Mouse (Mus musculus) MEL (cell line): ENCODE results near the gene Slco2b1.

Experiments
- CHD2 ChIP-seq: IDR thresholded peaks from 2 replicates; pipeline ENCODE4 v1.6.1; 2011; ENCODE audit warnings: low read length, improper control_type of control experiment
- CTCF ChIP-seq, 3 experiments: IDR thresholded peaks in 2 of 3; conservative IDR thresholded peaks in 1 of 3; 2 replicates each; pipeline ENCODE4 v1.5.1; 2011 to 2012; ENCODE audit warnings: low read length in 3 of 3, low read depth in 2 of 3, mild to moderate bottlenecking in 2 of 3, improper control_type of control experiment in 1 of 3, inconsistent platforms in 1 of 3, mixed read lengths in 1 of 3, moderate library complexity in 1 of 3; ENCODE audit not compliant: control insufficient read depth in 1 of 3, insufficient read depth in 1 of 3, poor library complexity in 1 of 3, severe bottlenecking in 1 of 3
- ETS1 ChIP-seq: IDR thresholded peaks from 2 replicates; pipeline ENCODE4 v1.6.1; 2012; ENCODE audit warnings: low read depth, mild to moderate bottlenecking, inconsistent platforms, low read length, improper control_type of control experiment, moderate library complexity
- GATA1 ChIP-seq: IDR thresholded peaks from 2 replicates; pipeline ENCODE4 v1.6.1; 2011; ENCODE audit warnings: low read depth, low read length, improper control_type of control experiment
- MXI1 ChIP-seq: IDR thresholded peaks from 2 replicates; pipeline ENCODE4 v1.6.1; 2011; ENCODE audit warnings: mild to moderate bottlenecking, low read depth, low read length, improper control_type of control experiment
- POLR2A ChIP-seq, 2 experiments: IDR thresholded peaks; 2 replicates each; pipeline ENCODE4 v1.6.1; 2011 to 2012; ENCODE audit warnings: low read length in 2 of 2, mild to moderate bottlenecking in 2 of 2, control low read depth in 1 of 2, improper control_type of control experiment in 1 of 2, low read depth in 1 of 2, moderate library complexity in 1 of 2; ENCODE audit not compliant: control insufficient read depth in 1 of 2, insufficient read depth in 1 of 2, poor library complexity in 1 of 2
- ZMIZ1 ChIP-seq: IDR thresholded peaks from 2 replicates; pipeline ENCODE4 v1.6.1; 2012; ENCODE audit warnings: low read depth, mild to moderate bottlenecking, inconsistent platforms, low read length, improper control_type of control experiment, moderate library complexity
- ZNF384 ChIP-seq: IDR thresholded peaks from 2 replicates; pipeline ENCODE4 v1.6.1; 2012; ENCODE audit warnings: low read depth, mild to moderate bottlenecking, inconsistent platforms, low read length, improper control_type of control experiment

GRCm38 (mm10) chr7:99667096-99667495 lies 44.0 kb downstream of the Slco2b1 start:
- TF ChIP-seq CTCF (IDR thresholded peaks at IDR 0.05 in 2 of 3, conservative IDR thresholded peaks at IDR 0.05 in 1 of 3; ENCODE audit: control insufficient read depth in 1 of 3, insufficient read depth in 1 of 3, low read depth in 2 of 3, low read length in 3 of 3, poor library complexity in 1 of 3, severe bottlenecking in 1 of 3) (no peak), MXI1 (no peak), GATA1 (no peak), ZMIZ1 (no peak), CHD2 (no peak), ETS1 (no peak), ZNF384 (no peak), POLR2A (IDR thresholded peaks at IDR 0.05; ENCODE audit: control insufficient read depth in 1 of 2, insufficient read depth in 1 of 2, low read depth in 1 of 2, low read length in 2 of 2, poor library complexity in 1 of 2) (no peak)
